Mouse (Mus musculus) A20 (cell line): Measurements from ENCODE around the gene Ddx54.

Experiments
- DNase-seq: peaks from one replicate; pipeline ENCODE4 v3.0.0-alpha.2; 2011; ENCODE audit warnings: low read depth, low spot score

The Ddx54 gene

DNA sequence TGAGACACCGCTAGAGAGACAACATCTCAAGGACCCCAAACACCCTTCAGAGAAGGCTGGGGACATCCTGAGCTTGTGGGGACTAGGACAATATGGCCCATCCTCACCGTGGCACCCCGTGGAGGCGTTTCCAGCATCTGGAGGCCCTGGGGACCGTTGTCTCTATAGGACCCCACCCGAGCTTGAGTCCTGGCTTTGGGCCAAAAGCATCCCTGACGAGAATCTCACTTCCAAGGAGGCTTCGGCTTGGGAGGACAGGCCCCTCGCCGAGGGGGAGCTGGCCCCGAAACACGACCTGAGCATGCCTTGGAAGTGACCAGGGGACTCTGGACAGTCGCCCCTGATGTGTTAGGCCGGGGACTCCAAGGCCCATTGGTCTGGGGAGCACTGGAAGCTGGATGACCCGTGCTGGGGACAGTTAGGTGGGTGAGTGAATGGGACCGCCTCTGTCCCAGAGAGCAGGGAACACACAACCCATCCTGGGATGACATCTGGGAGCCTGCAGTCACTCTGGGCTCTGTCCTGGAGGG lies 3.2 kb upstream of the Ddx54 start:
- DNase-seq, result no peak

DNA sequence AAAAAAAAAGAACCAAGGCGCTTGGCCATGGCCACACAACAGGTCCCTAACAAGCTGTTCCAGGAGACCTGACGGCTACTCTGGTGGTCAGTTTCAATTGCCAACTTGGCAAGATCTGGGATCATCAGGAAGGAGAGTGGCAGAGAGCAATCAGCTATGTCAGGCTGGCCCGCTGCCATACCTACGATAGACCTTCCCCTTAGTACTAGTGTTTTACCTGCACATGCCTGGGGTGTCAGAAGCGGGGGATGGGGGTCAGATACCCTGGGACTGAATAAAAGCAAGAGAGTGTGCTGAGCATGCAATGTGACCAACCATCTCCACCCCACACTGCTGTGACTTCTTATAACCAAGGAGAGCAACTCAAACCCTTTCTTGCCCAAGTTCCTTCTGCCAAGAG lies 1.6 kb upstream of the Ddx54 start:
- DNase-seq, result no peak

DNA sequence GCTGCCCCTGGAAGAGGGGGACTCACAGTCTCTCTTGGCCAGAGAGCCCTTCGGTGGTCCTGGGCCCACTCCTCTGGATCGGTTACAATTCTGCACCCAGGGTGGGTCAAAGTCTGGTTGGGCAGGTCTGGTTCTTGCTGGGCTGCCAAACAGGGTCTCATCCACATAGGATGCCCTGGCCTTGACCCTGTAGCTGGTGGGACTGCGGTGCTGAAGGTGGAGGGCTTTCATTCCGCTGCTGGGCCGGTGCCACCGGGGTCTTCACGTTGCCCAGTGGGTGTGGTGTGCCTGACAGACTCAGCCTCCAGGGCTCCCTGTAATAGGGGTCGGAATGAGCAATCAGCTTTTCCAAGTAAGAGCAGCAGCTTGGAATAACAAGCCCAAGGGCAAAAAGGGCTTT lies 1.1 kb upstream of the Ddx54 start:
- no peak for DNase-seq

DNA sequence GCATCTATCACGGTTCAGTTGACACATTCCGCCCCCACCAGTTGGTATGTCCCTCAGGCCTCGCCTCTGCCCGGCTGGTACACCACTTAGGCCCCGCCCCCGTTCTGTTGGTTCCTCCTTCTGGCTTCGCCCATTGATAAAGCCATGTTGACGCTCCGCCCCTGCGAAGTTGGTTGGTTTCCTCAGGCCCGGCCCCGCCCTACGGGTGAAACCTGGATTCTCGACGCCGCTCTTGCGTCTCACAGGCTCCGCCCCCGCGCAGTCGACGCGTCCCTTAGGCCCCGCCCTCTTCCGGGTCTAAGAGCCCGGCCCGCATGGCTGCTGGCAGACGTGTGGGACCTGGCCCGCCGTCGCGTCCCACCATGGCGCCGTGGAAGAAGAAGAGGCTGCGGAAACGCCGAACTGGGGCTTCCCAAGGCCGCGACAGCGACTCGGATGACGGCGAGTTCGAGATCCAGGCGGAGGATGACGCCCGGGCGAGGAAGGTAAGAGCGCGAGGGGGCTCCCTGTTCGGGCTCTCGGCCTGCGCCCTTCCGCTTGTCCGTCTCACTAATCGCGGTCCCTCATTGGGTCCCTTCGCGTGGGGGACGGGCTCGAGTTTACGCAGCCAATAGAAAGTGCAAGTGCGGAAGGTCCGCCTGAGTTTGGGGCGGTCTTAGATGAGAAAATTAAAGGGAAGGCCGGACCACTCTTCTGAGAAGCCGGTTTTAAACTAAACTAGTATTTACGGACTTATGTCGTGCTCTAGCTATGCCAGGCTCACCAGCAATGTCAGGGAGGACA lies 474 bp downstream of the Ddx54 start:
- peak; percentile 100 for DNase-seq

DNA sequence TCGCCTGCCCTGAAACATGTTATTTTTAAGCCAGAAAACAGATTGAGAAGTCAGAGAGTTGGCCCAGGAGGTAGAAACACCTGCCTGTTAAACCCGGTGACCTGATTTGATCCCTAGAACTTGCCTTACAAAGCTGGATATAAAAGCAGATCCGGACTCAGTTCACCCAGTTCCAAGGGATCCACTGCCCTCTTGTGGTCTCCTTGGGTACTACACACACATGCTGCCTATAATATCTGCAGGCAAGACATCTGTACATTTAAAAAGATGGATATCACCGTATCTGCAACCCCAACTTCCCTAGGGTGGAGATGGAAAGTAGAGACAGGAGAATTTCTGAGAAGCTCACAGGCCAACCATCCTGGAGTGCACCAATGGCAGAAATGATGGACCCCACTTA lies 3.4 kb downstream of the Ddx54 start:
- DNase-seq, result peak; percentile 51

DNA sequence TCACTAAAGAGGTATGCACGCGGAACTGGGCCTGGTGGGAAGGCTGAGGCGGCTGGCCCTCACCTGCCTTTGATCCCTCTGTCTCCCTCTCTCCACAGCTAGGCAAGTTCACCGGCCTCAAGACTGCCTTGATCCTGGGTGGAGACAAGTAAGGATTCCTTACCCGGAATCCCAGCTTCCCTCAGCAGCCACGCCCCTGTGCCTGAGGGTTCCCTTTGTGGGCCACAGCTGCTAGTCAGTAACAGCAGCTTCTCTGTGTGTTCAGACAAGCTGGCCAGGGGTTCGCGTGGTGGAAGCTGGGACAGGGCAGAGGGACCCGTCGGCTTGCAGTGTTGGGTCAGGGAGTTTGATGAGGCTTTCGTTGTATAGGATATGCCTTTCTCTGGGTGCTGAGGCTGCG lies 6.2 kb downstream of the Ddx54 start:
- no peak for DNase-seq

DNA sequence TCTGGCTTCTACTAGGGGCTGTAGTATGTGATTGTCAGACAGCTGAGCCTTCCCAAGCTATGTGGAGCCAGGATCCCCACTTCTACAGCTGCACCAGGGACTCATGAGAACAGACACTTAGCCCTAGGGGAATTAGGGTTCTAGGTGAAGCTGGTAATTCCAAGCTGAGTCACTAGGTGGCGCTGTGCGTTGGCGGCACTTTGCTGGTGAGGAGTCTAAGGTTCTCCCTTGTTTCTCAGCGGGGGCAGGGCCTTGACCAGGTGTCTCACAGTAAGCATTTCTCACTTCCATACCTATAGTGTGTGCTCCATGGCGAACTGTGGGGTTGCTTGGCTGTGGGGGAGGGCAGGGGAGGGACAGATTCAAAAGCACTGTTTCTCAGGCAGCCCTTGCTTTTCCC lies 6.7 kb downstream of the Ddx54 start:
- DNase-seq, result peak; percentile 81

DNA sequence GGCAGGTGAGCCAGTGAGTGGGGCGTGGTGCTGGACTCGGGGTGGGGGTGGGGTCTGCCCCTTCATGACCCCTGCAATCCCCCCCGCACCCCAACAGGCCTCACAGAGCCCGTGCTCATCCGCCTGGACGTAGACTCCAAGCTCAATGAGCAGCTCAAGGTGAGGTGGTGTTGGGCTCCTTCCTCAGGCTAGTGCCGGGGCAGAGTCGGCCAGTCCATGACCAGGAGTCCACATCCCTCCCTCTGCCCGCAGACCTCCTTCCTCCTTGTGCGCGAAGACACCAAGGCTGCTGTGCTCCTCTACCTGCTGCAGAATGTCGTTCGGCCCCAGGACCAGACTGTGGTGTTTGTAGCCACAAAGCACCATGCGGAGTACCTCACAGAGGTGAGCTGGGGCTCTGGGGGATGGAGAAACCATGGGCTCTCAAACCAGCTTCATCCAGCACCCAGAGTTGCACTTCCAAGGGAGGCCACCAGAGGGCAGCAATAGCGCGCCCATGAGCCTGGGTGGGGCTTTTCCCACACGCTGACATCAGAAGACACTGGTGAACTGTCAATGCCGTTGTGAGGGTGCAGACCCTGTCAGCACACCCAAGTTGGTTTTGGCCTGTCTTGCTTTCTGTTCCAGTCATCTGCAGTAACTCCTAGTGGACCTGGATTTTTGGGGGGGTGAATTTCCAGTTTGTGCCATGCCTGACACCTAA lies 8.0 kb downstream of the Ddx54 start:
- no peak for DNase-seq

DNA sequence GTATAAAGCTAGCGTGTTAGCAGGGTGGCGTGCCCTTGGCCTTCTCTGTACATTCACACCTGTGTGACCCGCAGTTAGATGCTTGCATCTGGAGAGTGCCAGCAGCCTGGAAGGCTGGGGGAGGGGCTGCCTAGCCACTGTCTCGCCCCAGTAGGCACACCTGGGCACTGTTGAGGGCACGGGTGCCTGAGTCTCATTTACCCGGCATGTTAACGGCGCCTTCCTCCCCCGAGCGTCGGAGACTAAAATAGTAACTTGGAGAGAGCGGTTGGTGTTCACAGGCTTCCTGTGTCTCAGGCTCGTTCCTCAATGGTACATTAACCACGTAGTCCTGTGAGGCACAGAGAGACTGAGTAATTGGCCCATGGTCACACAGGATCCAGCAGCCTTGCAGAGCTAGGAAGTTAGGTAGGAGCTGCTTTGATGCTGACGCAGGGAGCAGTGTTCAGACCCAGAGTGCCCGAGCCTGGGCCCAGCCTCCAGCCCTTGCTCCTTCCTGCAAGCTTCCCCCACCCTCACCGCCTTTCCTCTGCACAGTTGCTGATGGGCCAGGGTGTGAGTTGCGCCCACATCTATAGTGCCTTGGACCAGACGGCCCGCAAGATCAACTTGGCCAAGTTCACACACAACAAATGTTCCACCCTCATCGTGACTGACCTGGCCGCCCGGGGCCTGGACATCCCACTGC lies 8.7 kb downstream of the Ddx54 start:
- DNase-seq, result peak; percentile 97

DNA sequence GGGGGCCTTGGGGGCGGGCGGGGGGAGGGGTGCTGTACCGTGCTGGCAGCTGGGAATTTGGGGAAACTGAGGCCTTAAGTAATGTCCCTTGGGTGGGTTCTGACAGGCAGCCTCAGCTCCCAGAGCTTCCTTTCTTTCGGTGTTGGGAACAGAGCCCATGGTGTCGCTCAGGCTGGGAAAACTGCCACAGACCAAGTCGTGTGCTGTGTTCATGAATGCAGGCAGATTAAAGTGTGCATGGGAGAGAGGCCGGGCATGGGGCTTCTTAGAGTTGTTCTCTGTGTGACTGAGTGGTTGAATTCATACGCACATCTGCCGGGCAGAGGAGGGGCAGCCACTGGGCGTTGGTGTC lies 9.3 kb downstream of the Ddx54 start:
- no peak for DNase-seq

DNA sequence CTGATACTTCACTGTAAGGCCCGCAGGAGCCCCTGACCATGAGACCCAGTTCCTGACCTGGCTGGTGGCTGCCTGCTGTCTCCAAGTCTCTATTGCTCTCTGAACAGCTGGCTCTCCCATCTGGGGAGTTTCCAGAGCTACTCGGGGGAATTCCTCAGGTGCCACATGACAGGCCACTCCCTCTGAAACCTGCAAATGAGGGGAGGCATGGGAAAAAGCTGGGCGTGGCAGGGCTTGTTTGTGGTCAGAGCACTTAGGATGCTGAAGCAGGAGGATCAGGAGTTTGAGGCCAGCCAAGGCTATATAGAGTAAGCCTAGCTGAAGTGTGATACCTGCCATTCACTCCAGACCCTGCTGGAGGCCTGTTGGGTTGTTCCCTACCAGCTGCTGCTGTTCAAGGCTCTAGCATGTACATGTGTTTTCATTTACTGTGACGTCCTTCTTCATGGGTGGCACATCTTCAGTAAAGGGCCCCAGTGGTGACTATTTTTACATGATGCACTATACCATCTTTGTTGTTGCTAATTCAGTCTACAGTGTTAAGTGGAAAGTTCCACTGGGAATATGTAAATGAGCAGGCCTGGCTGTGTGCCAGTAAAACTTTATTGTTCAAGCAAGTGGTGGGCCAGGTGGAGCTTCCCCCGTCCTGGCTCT lies 9.8 kb downstream of the Ddx54 start:
- peak; percentile 85 for DNase-seq

DNA sequence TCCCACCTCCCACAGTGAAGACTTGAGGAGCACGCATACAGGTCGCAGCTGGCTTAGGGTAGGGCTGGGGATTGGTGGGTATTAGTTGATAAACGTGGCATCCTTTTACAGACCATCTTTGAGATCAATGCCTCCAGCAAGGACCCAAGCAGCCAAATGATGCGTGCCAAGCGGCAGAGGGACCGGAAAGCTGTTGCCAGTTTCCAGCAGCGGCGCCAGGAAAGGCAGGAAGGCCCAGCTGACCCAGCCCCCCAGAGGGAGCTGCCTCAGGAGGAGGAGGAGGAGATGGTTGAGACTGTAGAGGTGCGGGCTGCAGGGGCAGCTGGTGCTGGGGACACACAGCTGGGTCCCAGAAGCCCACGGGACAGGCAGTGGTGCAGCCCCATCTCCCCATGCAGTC lies 11.9 kb downstream of the Ddx54 start:
- DNase-seq, result no peak

DNA sequence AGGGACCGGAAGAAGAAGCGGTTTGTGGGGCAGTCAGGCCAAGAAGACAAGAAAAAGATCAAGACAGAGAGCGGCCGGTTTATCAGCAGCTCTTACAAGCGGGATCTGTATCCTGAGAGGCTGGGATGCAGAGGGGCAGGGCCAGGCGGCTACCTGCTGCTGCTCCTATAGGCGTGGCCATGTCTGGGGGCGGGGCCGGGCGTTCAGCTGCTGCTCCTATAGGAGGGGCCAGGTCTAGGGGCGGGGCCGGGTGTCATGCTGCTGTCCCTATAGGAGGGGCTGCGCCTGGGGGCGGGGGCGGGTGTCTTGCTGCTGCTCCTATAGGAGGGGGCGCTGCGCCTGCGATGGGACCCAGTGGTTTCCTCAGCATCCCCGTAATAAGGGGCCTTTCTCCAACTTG lies 13.9 kb downstream of the Ddx54 start:
- DNase-seq, result peak; percentile 40

DNA sequence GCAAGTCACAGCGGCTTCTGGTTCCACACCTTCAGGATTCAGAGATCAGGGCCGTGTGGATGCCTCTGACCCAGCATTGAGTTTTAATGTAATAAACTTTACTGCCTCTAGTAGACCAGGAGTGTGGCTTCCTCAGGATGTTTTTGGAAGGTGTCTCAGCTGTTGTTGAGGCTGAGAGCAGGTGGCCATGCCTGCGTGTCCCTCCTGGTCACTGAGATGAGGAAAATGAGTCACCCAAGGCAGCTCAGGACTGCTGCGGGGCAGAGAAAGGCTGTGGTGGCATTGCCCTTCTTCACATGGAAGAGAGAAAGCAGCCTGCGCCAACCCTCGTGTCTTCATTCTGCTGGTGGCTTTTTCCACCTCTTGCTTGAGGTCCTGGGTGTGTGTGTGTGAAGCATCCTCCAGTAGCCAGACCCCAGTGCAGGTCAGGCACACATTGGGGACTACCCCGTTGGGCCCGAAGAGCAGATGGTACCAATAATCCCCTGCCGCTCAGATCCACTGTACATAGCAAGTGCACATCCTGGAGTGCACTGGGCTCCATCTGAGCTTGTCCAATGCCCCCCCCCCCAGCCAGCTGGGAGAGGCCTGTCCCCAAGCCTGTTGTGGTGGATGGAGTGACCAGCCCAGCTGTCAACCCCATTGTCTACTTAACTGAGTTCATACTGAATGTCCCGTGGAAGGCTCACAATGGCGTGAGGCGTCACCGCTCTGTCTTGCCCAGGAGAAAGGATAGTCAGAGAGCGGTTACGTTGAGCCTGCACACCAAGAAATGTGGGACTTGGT lies 15.2 kb downstream of the Ddx54 start:
- no peak for DNase-seq

DNA sequence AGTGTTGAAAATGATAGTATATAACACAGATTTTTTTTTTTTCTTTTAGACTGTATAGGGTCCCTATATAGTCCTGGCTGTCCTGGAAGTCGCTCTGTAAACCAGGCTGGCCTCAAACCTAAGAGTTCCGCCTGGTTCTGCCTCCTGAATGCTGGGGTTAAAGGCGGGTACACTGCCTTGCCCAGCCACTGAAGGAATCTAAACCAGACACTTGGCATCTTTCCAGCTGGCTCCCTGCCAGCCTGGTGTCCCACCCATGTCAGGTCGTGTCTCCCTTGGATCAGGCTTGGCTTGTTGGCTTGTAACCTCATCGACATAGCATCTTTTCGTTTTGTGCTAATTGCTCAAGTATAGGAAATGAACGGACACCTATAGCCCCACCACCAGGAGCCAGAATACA lies 16.1 kb downstream of the Ddx54 start:
- no peak for DNase-seq

DNA sequence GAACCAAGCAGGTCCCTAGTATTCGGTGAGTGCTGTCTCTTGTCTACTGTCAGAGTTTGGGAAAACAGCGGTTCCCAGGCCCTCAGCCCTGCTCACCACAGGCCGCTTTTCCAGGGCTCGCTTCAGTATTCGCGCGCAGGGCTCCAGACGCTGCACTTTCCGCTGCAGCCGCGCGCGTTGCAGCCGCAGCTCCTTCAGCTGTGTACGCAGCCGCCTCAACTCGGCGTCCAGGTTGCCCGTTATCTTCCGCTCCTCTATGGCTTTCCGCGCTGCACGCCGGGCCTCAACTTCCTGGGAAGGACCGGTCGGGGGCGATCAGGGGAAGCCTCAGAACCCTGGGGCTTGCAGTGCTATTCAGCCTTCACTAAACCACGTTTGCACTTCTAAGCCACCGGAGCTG lies 18.6 kb downstream of the Ddx54 start:
- no peak for DNase-seq

DNA sequence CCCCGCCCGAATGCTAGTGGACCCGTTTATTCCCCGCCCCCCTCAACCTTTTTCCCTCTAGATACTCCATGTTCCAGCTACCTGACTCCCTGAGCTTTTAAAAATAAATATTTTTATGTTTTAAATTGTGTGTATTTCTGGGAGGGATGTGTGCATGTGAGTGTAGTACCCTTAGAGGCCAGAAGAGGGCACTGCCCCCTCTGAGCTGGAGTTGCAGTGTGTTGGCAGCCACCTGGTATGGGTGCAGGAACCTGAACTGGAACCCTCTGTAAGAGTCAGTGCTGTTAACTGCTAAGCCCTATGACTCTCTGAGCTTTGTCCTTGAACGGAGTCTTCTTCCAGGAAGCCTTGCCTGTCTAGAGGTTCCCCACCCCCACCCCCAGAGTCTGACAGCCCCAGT lies 19.4 kb downstream of the Ddx54 start:
- no peak for DNase-seq

DNA sequence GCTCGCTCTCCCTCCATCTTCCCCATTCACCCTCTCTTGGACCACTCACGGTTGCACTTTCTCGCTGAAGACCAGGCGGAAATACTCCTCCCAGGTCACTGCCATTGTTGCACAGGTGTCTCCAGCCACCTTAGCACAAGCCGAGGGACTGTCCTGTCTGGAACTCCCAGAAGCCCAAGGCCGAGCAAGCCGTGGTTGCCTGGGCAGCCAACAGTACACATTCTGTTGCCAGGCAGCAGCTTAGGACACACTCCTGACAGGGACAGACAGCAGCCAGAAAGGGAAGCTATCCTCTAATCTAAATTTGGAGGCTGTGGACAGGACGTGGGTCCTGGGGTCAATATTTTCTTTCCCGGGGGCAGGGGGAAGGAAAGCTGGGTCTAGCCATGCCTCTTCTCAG lies 21.6 kb downstream of the Ddx54 start, which contains the start of gene Cfap73:
Gene Cfap73, minus strand, starts transcription at position 105 of the 400 bp plus-strand sequence.
- no peak for DNase-seq

DNA sequence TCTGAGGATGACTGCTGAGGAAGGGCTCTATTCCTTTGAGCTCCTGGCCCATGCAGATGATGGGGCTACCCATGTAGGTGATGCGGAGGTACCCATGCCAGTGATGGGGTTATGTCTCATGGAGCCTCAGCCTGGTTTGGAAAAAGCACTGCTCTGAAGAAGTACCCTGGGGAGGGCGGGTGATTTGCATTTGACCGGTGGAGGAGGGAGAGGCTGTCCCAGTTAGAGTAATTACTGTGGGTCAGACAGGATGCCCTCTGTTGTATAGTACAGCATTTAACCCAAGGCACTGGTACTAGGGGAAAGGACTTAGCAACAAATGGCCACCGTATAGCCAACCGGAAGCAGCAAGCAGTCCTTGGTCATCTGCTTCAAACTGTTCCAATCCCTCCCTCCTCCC lies 22.3 kb downstream of the Ddx54 start:
- DNase-seq, result no peak

DNA sequence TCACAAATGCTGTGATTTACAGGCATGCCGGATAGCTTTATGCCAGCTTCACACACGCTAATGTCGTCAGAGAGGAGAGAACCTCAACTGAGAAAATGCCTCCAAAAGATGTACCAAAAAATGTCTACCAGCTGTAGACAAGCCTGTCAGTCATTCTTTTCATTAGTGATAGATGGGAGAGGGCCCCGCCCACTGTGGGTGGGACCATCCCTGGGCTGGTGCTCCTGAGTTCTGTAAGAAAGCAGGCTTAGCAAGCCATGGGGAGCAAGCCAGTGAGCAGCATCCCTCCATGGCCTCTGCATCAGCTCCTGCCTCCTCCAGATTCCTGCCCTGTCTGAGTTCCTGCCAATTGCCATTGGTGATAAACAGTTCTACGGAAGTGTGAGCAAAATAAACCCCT lies 23.1 kb downstream of the Ddx54 start:
- no peak for DNase-seq

DNA sequence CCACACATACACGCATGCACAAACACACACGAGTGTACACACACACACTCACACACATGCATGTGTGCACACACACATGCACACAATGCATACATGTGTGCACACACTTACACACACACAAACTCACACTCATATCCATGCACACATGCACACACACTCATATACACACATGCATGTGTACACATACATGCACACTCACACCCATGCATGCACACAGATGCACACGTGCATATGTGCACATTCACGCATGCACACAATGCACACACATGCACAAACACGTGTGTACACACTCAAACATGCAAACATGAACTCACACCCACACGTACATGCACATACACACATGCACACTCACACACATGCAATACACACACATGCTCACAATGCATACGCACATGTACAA lies 27.6 kb downstream of the Ddx54 start:
- no peak for DNase-seq
